Mouse (Mus musculus) E14TG2a.4 (cell line): Measurements from ENCODE around the gene Man1c1.

ENCODE experiments used
- H3K27me3 ChIP-seq: 2 replicates; pipeline ENCODE4 v1.6.1; 2014; ENCODE audit warnings: low read length, control low read depth; ENCODE audit not compliant: insufficient read depth
- H3K36me3 ChIP-seq: 2 replicates; pipeline ENCODE4 v1.6.1; 2014; ENCODE audit warnings: low read length, control low read depth; ENCODE audit not compliant: insufficient read depth
- H3K4me1 ChIP-seq: replicated peaks from 2 replicates; pipeline ENCODE4 v1.6.1; 2014; ENCODE audit warnings: low read depth, low read length, control low read depth
- H3K4me3 ChIP-seq: replicated peaks from 2 replicates; pipeline ENCODE4 v1.5.1; 2014; ENCODE audit warnings: mild to moderate bottlenecking, low read length
- H3K9me3 ChIP-seq: 2 replicates; pipeline ENCODE4 v1.6.1; 2014; ENCODE audit warnings: low read length, control low read depth
- CTCF ChIP-seq: conservative IDR thresholded peaks from 2 replicates; pipeline ENCODE4 v1.5.1; 2014; ENCODE audit warnings: low read length
- NANOG ChIP-seq: IDR thresholded peaks from 2 replicates; pipeline ENCODE4 v1.6.1; 2014; ENCODE audit warnings: borderline replicate concordance, low read length, mixed read lengths
- POU5F1 ChIP-seq: IDR thresholded peaks from 2 replicates; pipeline ENCODE4 v1.6.1; 2014; ENCODE audit warnings: low read length, borderline replicate concordance

The Man1c1 gene

GRCm38 (mm10) chr4:134516981-134517380, 187.1 kb downstream of the Man1c1 start:
- Histone ChIP-seq H3K4me3 (peak overlapping the region; percentile 49), H3K4me1 (peaks cover 66% of the 10 kb centered on the region), H3K36me3 (peaks cover 48% of the 10 kb centered on the region), H3K27me3 (no peaks in the 10 kb centered on the region), H3K9me3 (no peaks in the 10 kb centered on the region)
- TF ChIP-seq NANOG = no peak
- no peak for TF ChIP-seq POU5F1
- no peak for TF ChIP-seq CTCF

DNA sequence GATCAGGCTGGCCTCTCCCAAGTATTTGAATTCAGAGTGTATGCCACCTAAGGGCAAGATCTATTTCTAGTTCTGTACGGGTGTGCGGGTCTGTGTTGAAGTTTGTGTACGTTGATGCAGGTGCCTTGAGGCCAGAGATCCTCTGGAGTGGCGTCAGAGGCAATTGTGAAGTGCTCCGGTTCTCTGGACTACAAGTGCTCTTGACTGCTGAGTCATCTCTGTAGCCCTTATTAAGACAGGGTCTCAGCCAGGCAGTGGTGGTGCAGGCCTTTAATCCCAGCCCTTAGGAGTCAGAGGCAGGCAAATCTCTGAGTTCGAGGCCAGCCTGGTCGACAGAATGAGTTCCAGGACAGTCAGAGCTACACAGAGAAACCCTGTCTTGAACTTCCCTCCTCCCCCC, 188.5 kb downstream of the Man1c1 start:
- Histone ChIP-seq H3K9me3 (no peaks in the 10 kb centered on the region), H3K27me3 (no peaks in the 10 kb centered on the region), H3K36me3 (peaks cover 36% of the 10 kb centered on the region), H3K4me1 (peaks cover 61% of the 10 kb centered on the region), H3K4me3 (no peak overlapping the region)
- no peak for TF ChIP-seq POU5F1
- TF ChIP-seq NANOG = no peak
- TF ChIP-seq CTCF = no peak

DNA sequence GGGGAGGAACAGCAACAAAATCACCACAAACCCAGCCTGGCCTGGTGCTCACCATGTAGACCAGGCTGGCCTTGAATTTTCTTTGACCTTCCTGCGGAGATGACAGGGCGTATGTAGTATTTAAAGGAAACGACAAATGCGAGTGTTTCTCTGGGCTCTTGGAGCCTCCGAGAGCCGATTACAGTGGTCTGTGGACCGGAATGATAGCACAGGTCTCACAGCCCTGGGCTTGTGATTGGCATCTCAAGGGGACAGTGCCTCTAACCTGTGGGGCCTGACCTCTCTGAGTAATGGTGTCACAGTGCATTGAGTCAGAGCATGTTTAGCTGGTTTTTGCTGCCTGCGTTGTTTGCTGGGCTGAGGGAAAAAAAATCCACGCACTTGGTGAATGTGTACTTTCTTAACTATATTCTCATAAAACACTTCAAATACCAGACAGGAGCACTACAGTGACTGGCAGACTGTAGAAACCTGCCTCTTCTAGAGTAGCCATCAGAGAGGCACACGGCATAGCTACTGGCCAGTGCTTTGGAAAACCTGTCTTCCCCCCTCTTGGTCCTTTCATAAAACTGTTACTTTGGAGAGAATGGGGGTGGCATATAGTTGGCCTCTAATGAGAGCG, 189.7 kb downstream of the Man1c1 start:
- Histone ChIP-seq H3K4me1 (peaks cover 57% of the 10 kb centered on the region), H3K27me3 (no peaks in the 10 kb centered on the region), H3K36me3 (peaks cover 29% of the 10 kb centered on the region), H3K9me3 (no peaks in the 10 kb centered on the region), H3K4me3 (no peak overlapping the region; the same call in 1 of the 2 replicates)
- TF ChIP-seq CTCF = no peak
- TF ChIP-seq POU5F1 = no peak
- no peak for TF ChIP-seq NANOG

DNA sequence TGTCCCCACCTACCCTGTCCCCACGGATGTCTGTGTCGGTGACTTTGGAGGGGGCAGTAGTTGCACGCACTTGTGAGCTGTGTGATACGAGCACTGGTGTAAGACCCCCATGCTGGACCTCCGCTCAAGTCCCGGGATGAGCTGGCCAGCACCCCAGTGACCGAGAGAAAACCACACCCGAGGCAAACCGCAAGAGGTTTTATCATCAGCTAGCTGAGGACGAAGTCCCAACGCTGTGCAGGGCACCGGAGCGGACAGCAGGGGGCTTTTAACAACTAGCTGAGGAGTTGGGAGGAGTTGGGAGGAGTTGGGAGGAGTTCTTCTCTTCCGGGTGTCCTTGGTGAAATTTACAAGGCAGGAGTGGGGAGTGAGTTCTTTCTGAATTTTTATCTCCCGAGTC, 191.3 kb downstream of the Man1c1 start:
- no peaks in the 10 kb centered on the region for H3K9me3 ChIP-seq
- H3K27me3 ChIP-seq = peaks cover 3% of the 10 kb centered on the region
- TF ChIP-seq POU5F1 (no peak), NANOG (no peak), CTCF (no peak)
- H3K4me3 ChIP-seq = no peak overlapping the region
- H3K4me1 ChIP-seq = peaks cover 54% of the 10 kb centered on the region
- H3K36me3 ChIP-seq = peaks cover 18% of the 10 kb centered on the region

- H3K9me3 ChIP-seq = no peaks in the 10 kb centered on the region
- peaks cover 56% of the 10 kb centered on the region for H3K4me1 ChIP-seq
- peak overlapping the region; percentile 87 for H3K4me3 ChIP-seq
- peaks cover 13% of the 10 kb centered on the region for H3K27me3 ChIP-seq
- peaks cover 15% of the 10 kb centered on the region for H3K36me3 ChIP-seq
- no peak for TF ChIP-seq CTCF
Observed at GRCm38 (mm10) chr4:134511730-134512129, 192.4 kb downstream of the Man1c1 start.
